Mouse (Mus musculus): ENCODE measurements around the gene Fam69a. TPM values are rescaled to one million over a fixed set of nuclear protein-coding genes. Genes with fewer than 3 reads are reported as not detected.

Gene Fam69a
- polyA plus RNA-seq, 1 experiment = 2.2 TPM

DNA sequence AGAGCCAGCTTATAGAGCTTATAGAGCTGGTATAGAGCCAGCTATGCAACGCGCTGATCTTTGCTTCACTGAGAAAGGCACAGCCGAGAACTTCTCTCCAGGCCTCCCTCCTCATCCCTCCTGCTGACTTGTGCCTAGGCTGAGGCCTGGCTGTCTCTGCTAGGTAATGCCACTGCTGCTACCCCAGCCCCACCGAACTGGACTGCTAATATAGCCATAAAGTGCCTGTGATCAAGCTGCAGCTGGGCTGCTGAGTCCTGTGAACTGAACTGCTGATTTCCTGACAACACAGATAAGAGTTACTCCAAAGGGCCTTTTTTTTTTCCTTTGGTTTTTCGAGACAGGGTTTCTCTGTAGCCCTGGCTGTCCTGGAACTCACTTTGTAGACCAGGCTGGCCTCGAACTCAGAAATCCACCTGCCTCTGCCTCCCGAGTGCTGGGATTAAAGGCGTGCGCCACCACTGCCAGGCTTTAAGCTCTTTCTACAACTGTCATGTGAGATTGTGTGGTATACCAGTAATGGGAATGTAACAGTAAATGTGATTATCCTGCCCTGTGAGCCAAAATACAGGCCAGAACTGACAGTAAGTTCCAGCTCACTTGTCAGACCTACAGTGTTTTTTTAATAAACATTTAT, 21.4 kb downstream of the Fam69a start:
- no peak for DNase-seq (ENCODE audit: low read depth in 1 of 2, low spot score in 2 of 2)
- no peak for TF ChIP-seq CTCF (IDR thresholded peaks at IDR 0.05; ENCODE audit: extremely low read depth, insufficient read depth, insufficient read length, insufficient replicate concordance)
- no peak for TF ChIP-seq POLR2A (IDR thresholded peaks at IDR 0.05; ENCODE audit: low read depth, low read length)
- Histone ChIP-seq H3K36me3 (ENCODE audit: control insufficient read depth, insufficient read depth, low read length) (no peaks in the 10 kb centered on the region; the same call in 1 of the 2 replicates), H3K4me3 (ENCODE audit: extremely low read depth, insufficient read depth, insufficient read length) (no peak overlapping the region), H3K27ac (ENCODE audit: insufficient read depth, low read length) (peak overlapping the region; percentile 51), H3K4me1 (ENCODE audit: control insufficient read depth, insufficient read depth, insufficient read length) (peaks cover 38% of the 10 kb centered on the region), H3K27me3 (ENCODE audit: control insufficient read depth, insufficient read depth, low read length) (no peaks in the 10 kb centered on the region)
- 70% methylated on average over 9 of the region's 9 CpGs for WGBS

DNA sequence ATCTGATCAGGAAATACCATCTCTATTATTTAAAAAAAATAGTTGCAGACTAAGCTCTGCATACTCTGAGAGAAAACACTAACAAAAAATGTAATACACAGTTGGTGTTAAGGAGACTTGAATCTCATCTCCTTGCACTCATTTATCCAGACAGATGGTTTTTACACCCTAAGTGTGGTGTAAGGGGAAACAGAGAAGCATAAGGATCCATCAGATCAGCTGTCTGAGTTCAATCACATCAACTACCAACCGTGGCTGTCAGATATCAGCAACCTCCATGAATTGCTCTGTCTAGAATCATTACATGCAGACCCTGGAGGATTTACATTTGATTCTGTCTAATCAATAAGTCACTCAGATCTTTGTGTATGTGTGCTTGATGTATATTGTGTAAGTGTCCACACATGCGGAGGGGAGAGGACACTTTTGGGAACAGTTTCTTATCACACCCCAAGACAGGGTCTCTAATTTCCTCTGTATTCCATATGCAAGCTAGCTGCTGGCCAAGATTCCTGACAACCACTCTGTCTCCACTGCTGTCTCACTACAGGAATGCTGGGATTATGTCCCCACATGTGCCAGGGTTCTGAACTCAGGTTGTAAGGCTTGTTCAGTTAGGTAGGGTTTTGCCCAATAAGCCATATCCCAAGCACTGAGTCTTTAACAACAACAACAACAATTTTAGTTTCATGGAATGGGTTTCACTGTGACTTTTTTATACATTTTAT, 22.7 kb downstream of the Fam69a start:
- Histone ChIP-seq H3K27ac (ENCODE audit: insufficient read depth, low read length) (peak overlapping the region; percentile 42; the same call in 1 of the 2 replicates), H3K4me3 (ENCODE audit: extremely low read depth, insufficient read depth, insufficient read length) (no peak overlapping the region), H3K36me3 (ENCODE audit: control insufficient read depth, insufficient read depth, low read length) (no peaks in the 10 kb centered on the region), H3K27me3 (ENCODE audit: control insufficient read depth, insufficient read depth, low read length) (no peaks in the 10 kb centered on the region), H3K4me1 (ENCODE audit: control insufficient read depth, insufficient read depth, insufficient read length) (peaks cover 36% of the 10 kb centered on the region)
- TF ChIP-seq CTCF (IDR thresholded peaks at IDR 0.05; ENCODE audit: extremely low read depth, insufficient read depth, insufficient read length, insufficient replicate concordance) (no peak), POLR2A (IDR thresholded peaks at IDR 0.05; ENCODE audit: low read depth, low read length) (no peak)
- 78% methylated on average over 2 of the region's 2 CpGs for WGBS
- DNase-seq (ENCODE audit: low read depth in 1 of 2, low spot score in 2 of 2) = no peak

DNA sequence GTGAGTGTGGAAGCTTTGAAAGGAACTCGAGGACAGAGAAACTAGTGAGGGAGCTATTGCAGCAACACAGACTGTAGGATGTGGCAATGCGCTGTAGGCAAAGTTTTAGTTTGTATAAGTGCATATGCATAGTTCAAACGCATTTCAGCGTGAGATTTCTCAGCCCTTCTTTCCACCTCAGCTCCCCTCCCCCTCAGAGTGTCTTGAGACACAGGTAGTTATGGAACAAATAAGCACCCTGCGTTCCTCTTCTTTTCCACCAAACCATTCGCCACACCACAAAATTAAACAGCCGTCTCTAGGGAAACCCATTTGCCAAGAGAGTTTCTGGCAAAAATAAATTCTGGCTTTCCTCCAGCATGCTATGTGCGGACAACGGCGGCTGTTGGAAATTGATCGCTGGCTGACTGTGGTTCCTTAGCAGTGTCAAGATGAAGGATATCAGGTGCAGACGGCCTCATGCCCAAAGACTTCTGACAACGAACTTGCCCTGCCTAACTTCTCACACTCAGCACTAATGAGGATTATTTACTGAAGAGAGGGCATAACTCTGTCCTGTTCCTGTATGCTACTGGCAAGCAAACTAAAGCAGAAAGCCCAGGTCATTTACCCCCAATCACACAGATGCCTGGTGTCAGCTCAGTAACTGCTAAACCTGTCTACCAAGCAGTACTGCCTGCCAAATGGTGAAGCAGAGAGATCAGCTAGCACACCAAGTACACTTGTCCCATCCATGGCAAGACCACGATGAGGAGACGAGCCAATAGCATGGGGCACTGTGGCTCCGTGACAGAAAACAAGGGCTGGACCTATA, 25.2 kb downstream of the Fam69a start:
- peak overlapping the region; percentile 2 for H3K4me3 ChIP-seq (ENCODE audit: extremely low read depth, insufficient read depth, insufficient read length)

DNA sequence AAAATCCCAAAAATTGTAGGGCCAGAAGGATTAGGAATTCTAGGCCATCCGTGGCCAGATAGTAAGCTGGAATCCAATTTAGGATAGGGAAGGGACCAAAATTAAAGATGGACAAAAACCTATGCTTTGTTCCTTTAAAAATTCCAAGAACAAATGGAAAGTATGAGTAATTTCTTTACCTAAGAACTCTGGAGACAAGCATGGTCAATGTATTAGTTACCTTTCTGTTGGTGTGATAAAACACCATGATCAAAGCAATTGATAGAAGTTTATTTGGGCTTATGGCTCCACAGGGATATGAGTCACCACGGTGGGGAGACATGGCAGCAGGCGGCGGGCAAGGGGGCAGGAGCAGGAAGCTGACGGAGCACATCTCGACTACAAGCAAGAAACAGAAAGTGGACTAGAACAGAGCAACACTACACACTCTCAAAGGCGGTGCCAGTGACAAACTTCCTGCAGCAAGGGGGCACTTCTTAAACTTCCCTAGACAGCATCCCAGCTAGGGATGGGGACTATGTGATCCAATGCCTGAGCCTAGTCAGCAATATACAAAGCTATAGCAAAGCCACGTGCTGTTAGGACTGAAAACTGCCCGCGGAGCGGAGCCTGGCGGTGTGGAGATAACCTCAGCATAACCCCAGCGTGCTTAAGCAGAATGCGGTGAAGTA, 26.2 kb downstream of the Fam69a start:
- Histone ChIP-seq H3K36me3 (ENCODE audit: control insufficient read depth, insufficient read depth, low read length) (no peaks in the 10 kb centered on the region), H3K4me1 (ENCODE audit: control insufficient read depth, insufficient read depth, insufficient read length) (peaks cover 23% of the 10 kb centered on the region), H3K27me3 (ENCODE audit: control insufficient read depth, insufficient read depth, low read length) (no peaks in the 10 kb centered on the region), H3K27ac (ENCODE audit: insufficient read depth, low read length) (peak overlapping the region; percentile 91), H3K4me3 (ENCODE audit: extremely low read depth, insufficient read depth, insufficient read length) (peak overlapping the region; percentile 67)
- TF ChIP-seq POLR2A (IDR thresholded peaks at IDR 0.05; ENCODE audit: low read depth, low read length) (peak; percentile 20; the same call in 1 of the 2 replicates), CTCF (IDR thresholded peaks at IDR 0.05; ENCODE audit: extremely low read depth, insufficient read depth, insufficient read length, insufficient replicate concordance) (no peak)
- DNase-seq (ENCODE audit: low read depth in 1 of 2, low spot score in 2 of 2) = peak in 1 of 2 experiments; percentile 59
- WGBS = 19% methylated on average over 14 of the region's 14 CpGs

More for the DNA sequence above, 25.2 kb downstream of the Fam69a start:
- TF ChIP-seq POLR2A (IDR thresholded peaks at IDR 0.05; ENCODE audit: low read depth, low read length) (no peak), CTCF (IDR thresholded peaks at IDR 0.05; ENCODE audit: extremely low read depth, insufficient read depth, insufficient read length, insufficient replicate concordance) (no peak)
- peaks cover 31% of the 10 kb centered on the region for H3K4me1 ChIP-seq (ENCODE audit: control insufficient read depth, insufficient read depth, insufficient read length)
- H3K27me3 ChIP-seq (ENCODE audit: control insufficient read depth, insufficient read depth, low read length) = no peaks in the 10 kb centered on the region
- H3K36me3 ChIP-seq (ENCODE audit: control insufficient read depth, insufficient read depth, low read length) = no peaks in the 10 kb centered on the region
- peak; percentile 54 to 59 for DNase-seq (ENCODE audit: low read depth in 1 of 2, low spot score in 2 of 2)
- 20% methylated on average over 16 of the region's 16 CpGs for whole genome bisulfite sequencing
- peak overlapping the region; percentile 74 for H3K27ac ChIP-seq (ENCODE audit: insufficient read depth, low read length)

- TF ChIP-seq CTCF (IDR thresholded peaks at IDR 0.05; ENCODE audit: extremely low read depth, insufficient read depth, insufficient read length, insufficient replicate concordance) = no peak
- H3K36me3 ChIP-seq (ENCODE audit: control insufficient read depth, insufficient read depth, low read length) = no peaks in the 10 kb centered on the region
- H3K4me1 ChIP-seq (ENCODE audit: control insufficient read depth, insufficient read depth, insufficient read length) = peaks cover 17% of the 10 kb centered on the region
- no peaks in the 10 kb centered on the region for H3K27me3 ChIP-seq (ENCODE audit: control insufficient read depth, insufficient read depth, low read length)
- DNase-seq (ENCODE audit: low read depth in 1 of 2, low spot score in 2 of 2) = no peak
- H3K4me3 ChIP-seq (ENCODE audit: extremely low read depth, insufficient read depth, insufficient read length) = no peak overlapping the region
- no peak overlapping the region for H3K27ac ChIP-seq (ENCODE audit: insufficient read depth, low read length)
- WGBS = 81% methylated on average over 8 of the region's 8 CpGs
Observed at GRCm38 (mm10) chr5:107959624-107960300, 27.1 kb downstream of the Fam69a start.

DNA sequence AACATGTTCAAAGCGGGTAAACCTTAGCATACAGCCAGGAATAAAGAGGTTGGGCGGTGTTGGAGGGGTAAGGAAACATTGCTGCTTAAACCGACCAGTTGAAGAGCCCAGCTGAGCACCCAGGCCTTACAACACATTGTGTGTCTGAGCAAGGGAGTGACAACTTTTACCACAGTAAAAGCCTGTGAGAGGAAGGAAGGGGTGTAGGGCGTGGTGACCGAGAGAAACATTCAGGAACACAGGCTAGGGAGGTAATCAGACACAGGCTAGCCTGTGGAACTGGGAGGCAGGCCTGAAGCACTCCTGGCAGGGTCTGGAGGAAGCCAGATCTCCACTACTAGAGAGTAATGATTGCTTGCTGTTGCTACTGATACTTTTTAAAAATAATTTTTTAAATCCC, 36.2 kb downstream of the Fam69a start:
- Histone ChIP-seq H3K4me3 (ENCODE audit: extremely low read depth, insufficient read depth, insufficient read length) (no peak overlapping the region), H3K4me1 (ENCODE audit: control insufficient read depth, insufficient read depth, insufficient read length) (peaks cover 30% of the 10 kb centered on the region), H3K36me3 (ENCODE audit: control insufficient read depth, insufficient read depth, low read length) (no peaks in the 10 kb centered on the region), H3K27me3 (ENCODE audit: control insufficient read depth, insufficient read depth, low read length) (no peaks in the 10 kb centered on the region), H3K27ac (ENCODE audit: insufficient read depth, low read length) (peak overlapping the region; percentile 78; the same call in 1 of the 2 replicates)
- DNase-seq (ENCODE audit: low read depth in 1 of 2, low spot score in 2 of 2) = peak in 1 of 2 experiments; percentile 48
- no peak for TF ChIP-seq POLR2A (IDR thresholded peaks at IDR 0.05; ENCODE audit: low read depth, low read length)
- no peak for TF ChIP-seq CTCF (IDR thresholded peaks at IDR 0.05; ENCODE audit: extremely low read depth, insufficient read depth, insufficient read length, insufficient replicate concordance)
- 32% methylated on average over 5 of the region's 5 CpGs for WGBS
